Mouse (Mus musculus) liver, adult 2 months (tissue): Measurements from ENCODE around the gene Ttll11.

Experiments used
- CTCF ChIP-seq: fragments of 200-500 bp; IDR thresholded peaks from 2 replicates; pipeline ENCODE4 v1.5.1; 2011; ENCODE audit warnings: low read depth, low read length, control low read depth
- POLR2A ChIP-seq: fragments of 200-500 bp; IDR thresholded peaks from 2 replicates; pipeline ENCODE4 v1.6.1; 2011; ENCODE audit warnings: low read length, control low read depth; ENCODE audit not compliant: insufficient read depth; ENCODE audit errors: extremely low read depth

DNA sequence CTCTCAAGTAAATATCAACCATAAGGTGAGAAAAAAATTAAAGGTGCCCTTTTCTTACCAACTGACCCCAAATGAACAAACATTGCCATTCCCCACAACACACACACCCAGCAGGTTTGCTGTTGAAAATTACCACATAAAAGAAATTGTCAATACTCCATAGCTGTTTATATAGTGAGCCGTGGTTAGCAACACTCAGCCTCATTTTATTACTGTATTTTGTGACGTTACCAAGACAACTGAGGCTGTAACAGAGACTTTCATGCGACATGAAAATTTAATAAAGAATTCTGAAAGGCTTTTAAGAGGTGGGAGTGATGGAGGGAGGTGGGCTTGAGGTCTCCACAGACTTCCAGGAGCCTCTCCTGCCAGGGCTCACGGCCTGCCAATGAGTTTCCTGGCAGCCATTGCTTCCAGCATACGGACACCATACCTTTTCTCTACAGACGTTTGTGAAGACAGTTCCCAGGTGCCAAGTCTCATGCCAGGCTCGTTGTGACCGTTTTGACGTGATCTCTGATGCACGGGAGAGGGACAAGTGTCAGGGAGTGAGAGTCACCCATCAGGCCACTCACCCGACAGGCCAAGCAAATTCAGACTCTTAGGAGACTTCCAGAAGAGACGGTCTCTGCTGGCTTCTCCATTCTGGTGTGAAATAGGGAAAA, 232.2 kb downstream of the Ttll11 start:
- TF ChIP-seq CTCF (no peak), POLR2A (no peak)
